Mouse (Mus musculus): ENCODE measurements around the gene Tex29. TPM values are rescaled to one million over a fixed set of nuclear protein-coding genes. Genes with fewer than 3 reads are reported as not detected.

The Tex29 gene
- polyA plus RNA-seq, 1 experiment from 2014 or later = 0.27 TPM

GRCm38 (mm10) chr8:11889156-11890018, 49.1 kb downstream of the Tex29 start:
- TF ChIP-seq CTCF (IDR thresholded peaks at IDR 0.05; ENCODE audit: low read depth) = no peak
- no peaks in the 10 kb centered on the region for H3K36me3 ChIP-seq (ENCODE audit: control insufficient read depth, insufficient read depth)
- H3K27me3 ChIP-seq (replicated peaks; ENCODE audit: control insufficient read depth, insufficient read depth, low read length) = no peaks in the 10 kb centered on the region
- H3K4me1 ChIP-seq (replicated peaks; ENCODE audit: control insufficient read depth, insufficient read depth, low read length) = no peaks in the 10 kb centered on the region
- H3K27ac ChIP-seq (ENCODE audit: low read depth, low read length) = no peak overlapping the region
- H3K4me2 ChIP-seq (replicated peaks; ENCODE audit: low read depth) = no peak overlapping the region
- WGBS = 65% methylated on average over 7 of the region's 7 CpGs
- no peaks in the 10 kb centered on the region for H3K9me3 ChIP-seq (ENCODE audit: control insufficient read depth)
- no peak overlapping the region for H3K9ac ChIP-seq (ENCODE audit: low read depth, low read length)
- H3K4me3 ChIP-seq (ENCODE audit: low read depth, low read length) = no peak overlapping the region
- no peak for ATAC-seq

- H3K4me1 ChIP-seq (replicated peaks; ENCODE audit: control insufficient read depth, insufficient read depth, low read length) = no peaks in the 10 kb centered on the region
- no peak overlapping the region for H3K9ac ChIP-seq (ENCODE audit: low read depth, low read length)
- no peak overlapping the region for H3K27ac ChIP-seq (ENCODE audit: low read depth, low read length)
- H3K4me3 ChIP-seq (ENCODE audit: low read depth, low read length) = no peak overlapping the region
- H3K27me3 ChIP-seq (replicated peaks; ENCODE audit: control insufficient read depth, insufficient read depth, low read length) = no peaks in the 10 kb centered on the region
- no peaks in the 10 kb centered on the region for H3K9me3 ChIP-seq (ENCODE audit: control insufficient read depth)
- ATAC-seq = no peak
- no peak for TF ChIP-seq CTCF (IDR thresholded peaks at IDR 0.05; ENCODE audit: low read depth)
- H3K4me2 ChIP-seq (replicated peaks; ENCODE audit: low read depth) = no peak overlapping the region
- H3K36me3 ChIP-seq (ENCODE audit: control insufficient read depth, insufficient read depth) = no peaks in the 10 kb centered on the region
- WGBS = 80% methylated on average over 2 of the region's 2 CpGs
Measured at GRCm38 (mm10) chr8:11892756-11893155, 52.5 kb downstream of the Tex29 start.

GRCm38 (mm10) chr8:11896022-11896662, 55.9 kb downstream of the Tex29 start:
- Histone ChIP-seq H3K4me1 (replicated peaks; ENCODE audit: control insufficient read depth, insufficient read depth, low read length) (no peaks in the 10 kb centered on the region), H3K9ac (ENCODE audit: low read depth, low read length) (no peak overlapping the region), H3K4me3 (ENCODE audit: low read depth, low read length) (no peak overlapping the region), H3K27me3 (replicated peaks; ENCODE audit: control insufficient read depth, insufficient read depth, low read length) (no peaks in the 10 kb centered on the region), H3K36me3 (ENCODE audit: control insufficient read depth, insufficient read depth) (no peaks in the 10 kb centered on the region), H3K9me3 (ENCODE audit: control insufficient read depth) (no peaks in the 10 kb centered on the region), H3K27ac (ENCODE audit: low read depth, low read length) (no peak overlapping the region), H3K4me2 (replicated peaks; ENCODE audit: low read depth) (no peak overlapping the region)
- WGBS = 84% methylated on average over 13 of the region's 13 CpGs
- TF ChIP-seq CTCF (IDR thresholded peaks at IDR 0.05; ENCODE audit: low read depth) = no peak
- ATAC-seq = no peak

GRCm38 (mm10) chr8:11896677-11897076, 56.4 kb downstream of the Tex29 start:
- Histone ChIP-seq H3K4me2 (replicated peaks; ENCODE audit: low read depth) (no peak overlapping the region), H3K4me3 (ENCODE audit: low read depth, low read length) (no peak overlapping the region), H3K36me3 (ENCODE audit: control insufficient read depth, insufficient read depth) (no peaks in the 10 kb centered on the region), H3K4me1 (replicated peaks; ENCODE audit: control insufficient read depth, insufficient read depth, low read length) (no peaks in the 10 kb centered on the region), H3K27ac (ENCODE audit: low read depth, low read length) (no peak overlapping the region), H3K27me3 (replicated peaks; ENCODE audit: control insufficient read depth, insufficient read depth, low read length) (no peaks in the 10 kb centered on the region), H3K9me3 (ENCODE audit: control insufficient read depth) (no peaks in the 10 kb centered on the region), H3K9ac (ENCODE audit: low read depth, low read length) (no peak overlapping the region)
- WGBS = 82% methylated on average over 10 of the region's 10 CpGs
- no peak for ATAC-seq
- no peak for TF ChIP-seq CTCF (IDR thresholded peaks at IDR 0.05; ENCODE audit: low read depth)

GRCm38 (mm10) chr8:11898814-11899213, 58.5 kb downstream of the Tex29 start:
- no peak for ATAC-seq
- Histone ChIP-seq H3K4me3 (ENCODE audit: low read depth, low read length) (no peak overlapping the region), H3K27me3 (replicated peaks; ENCODE audit: control insufficient read depth, insufficient read depth, low read length) (no peaks in the 10 kb centered on the region), H3K27ac (ENCODE audit: low read depth, low read length) (no peak overlapping the region), H3K36me3 (ENCODE audit: control insufficient read depth, insufficient read depth) (no peaks in the 10 kb centered on the region), H3K4me1 (replicated peaks; ENCODE audit: control insufficient read depth, insufficient read depth, low read length) (no peaks in the 10 kb centered on the region), H3K9me3 (ENCODE audit: control insufficient read depth) (no peaks in the 10 kb centered on the region), H3K9ac (ENCODE audit: low read depth, low read length) (no peak overlapping the region), H3K4me2 (replicated peaks; ENCODE audit: low read depth) (no peak overlapping the region)
- no peak for TF ChIP-seq CTCF (IDR thresholded peaks at IDR 0.05; ENCODE audit: low read depth)
- WGBS = 65% methylated on average over 1 of the region's 1 CpGs

Other genes starting within 250 kb of the Tex29 start
- 24.2 and 25.5 TPM in 2 replicates for gene Ankrd10, start 204.7 kb upstream of the Tex29 start, polyA plus RNA-seq (2015; fragmentation: Nextera tagmentation; extraction: Ambion mirVana)
- gene 1700016D06Rik, start 139.4 kb upstream of the Tex29 start, polyA plus RNA-seq (2015; fragmentation: Nextera tagmentation; extraction: Ambion mirVana) = not detected in 2 replicates
- 14.5 and 14.9 TPM in 2 replicates for gene Arhgef7, start 112.8 kb upstream of the Tex29 start, polyA plus RNA-seq (2015; fragmentation: Nextera tagmentation; extraction: Ambion mirVana)